Mouse (Mus musculus): Measurements from ENCODE around the gene Sh3pxd2a. TPM values are rescaled to one million over a fixed set of nuclear protein-coding genes. Genes with fewer than 3 reads are reported as not detected.

Gene Sh3pxd2a
- polyA plus RNA-seq (2014; fragmentation: Nextera tagmentation; extraction: Ambion mirVana) = 4.0 and 4.1 TPM in 2 replicates

GRCm38 (mm10) chr19:47464304-47465241 is at the start of gene Sh3pxd2a:
TSS of gene Sh3pxd2a (minus strand) at chr19:47464401.
- DNase-seq (ENCODE audit: low spot score, missing footprints) (peak; percentile 96), ATAC-seq (ENCODE audit: low FRiP score) (peak; percentile 91)
- peaks cover 15% of the 10 kb centered on the region for H3K4me1 ChIP-seq (ENCODE audit: control insufficient read depth, insufficient read depth, low read length)
- peak within 1 kb of the TSS; percentile 89 for H3K4me2 ChIP-seq
- peak within 1 kb of the TSS; percentile 85 for H3K9ac ChIP-seq (ENCODE audit: low read length)
- WGBS = 1% methylated on average over 49 of the region's 70 CpGs
- peak within 1 kb of the TSS; percentile 70 for H3K4me3 ChIP-seq (ENCODE audit: low read depth, low read length)
- H3K27me3 ChIP-seq (ENCODE audit: control insufficient read depth, insufficient read depth, low read length) = peaks cover 4% of the 10 kb centered on the region; the same call in 1 of the 2 replicates
- H3K9me3 ChIP-seq (ENCODE audit: control insufficient read depth, low read length) = no peaks in the 10 kb centered on the region
- H3K27ac ChIP-seq (ENCODE audit: low read depth, low read length) = peak within 1 kb of the TSS; percentile 77
- no peaks in the 10 kb centered on the region for H3K36me3 ChIP-seq (ENCODE audit: control insufficient read depth, insufficient read depth, low read length)

GRCm38 (mm10) chr19:47513618-47513897 is 49.4 kb upstream of the Sh3pxd2a start:
- peaks cover 7% of the 10 kb centered on the region; the same call in 1 of the 2 replicates for H3K4me1 ChIP-seq (ENCODE audit: control insufficient read depth, insufficient read depth, low read length)
- ATAC-seq (ENCODE audit: low FRiP score) = no peak
- H3K27me3 ChIP-seq (ENCODE audit: control insufficient read depth, insufficient read depth, low read length) = no peaks in the 10 kb centered on the region
- H3K4me3 ChIP-seq (ENCODE audit: low read depth, low read length) = no peak overlapping the region
- WGBS = 72% methylated on average over 4 of the region's 4 CpGs
- no peaks in the 10 kb centered on the region for H3K9me3 ChIP-seq (ENCODE audit: control insufficient read depth, low read length)
- no peak overlapping the region for H3K4me2 ChIP-seq
- no peak for DNase-seq (ENCODE audit: low spot score, missing footprints)
- H3K36me3 ChIP-seq (ENCODE audit: control insufficient read depth, insufficient read depth, low read length) = peaks cover 3% of the 10 kb centered on the region; the same call in 1 of the 2 replicates
- no peak overlapping the region for H3K9ac ChIP-seq (ENCODE audit: low read length)
- H3K27ac ChIP-seq (ENCODE audit: low read depth, low read length) = no peak overlapping the region

GRCm38 (mm10) chr19:47512794-47513617 is 48.8 kb upstream of the Sh3pxd2a start:
- WGBS = 87% methylated on average over 21 of the region's 21 CpGs
- H3K4me2 ChIP-seq = no peak overlapping the region
- no peak overlapping the region for H3K9ac ChIP-seq (ENCODE audit: low read length)
- ATAC-seq (ENCODE audit: low FRiP score) (no peak), DNase-seq (ENCODE audit: low spot score, missing footprints) (no peak)
- peaks cover 3% of the 10 kb centered on the region; the same call in 1 of the 2 replicates for H3K36me3 ChIP-seq (ENCODE audit: control insufficient read depth, insufficient read depth, low read length)
- no peaks in the 10 kb centered on the region for H3K27me3 ChIP-seq (ENCODE audit: control insufficient read depth, insufficient read depth, low read length)
- no peaks in the 10 kb centered on the region for H3K9me3 ChIP-seq (ENCODE audit: control insufficient read depth, low read length)
- no peak overlapping the region for H3K4me3 ChIP-seq (ENCODE audit: low read depth, low read length)
- H3K27ac ChIP-seq (ENCODE audit: low read depth, low read length) = no peak overlapping the region
- peaks cover 7% of the 10 kb centered on the region; the same call in 1 of the 2 replicates for H3K4me1 ChIP-seq (ENCODE audit: control insufficient read depth, insufficient read depth, low read length)

- DNase-seq (ENCODE audit: low spot score, missing footprints) (no peak), ATAC-seq (ENCODE audit: low FRiP score) (no peak)
- Histone ChIP-seq H3K9ac (ENCODE audit: low read length) (no peak overlapping the region), H3K4me1 (ENCODE audit: control insufficient read depth, insufficient read depth, low read length) (peaks cover 7% of the 10 kb centered on the region; the same call in 1 of the 2 replicates), H3K4me2 (no peak overlapping the region), H3K36me3 (ENCODE audit: control insufficient read depth, insufficient read depth, low read length) (peaks cover 3% of the 10 kb centered on the region; the same call in 1 of the 2 replicates), H3K4me3 (ENCODE audit: low read depth, low read length) (no peak overlapping the region), H3K27me3 (ENCODE audit: control insufficient read depth, insufficient read depth, low read length) (no peaks in the 10 kb centered on the region), H3K9me3 (ENCODE audit: control insufficient read depth, low read length) (no peaks in the 10 kb centered on the region), H3K27ac (ENCODE audit: low read depth, low read length) (no peak overlapping the region)
- WGBS = 79% methylated on average over 6 of the region's 6 CpGs
These were observed 47.8 kb upstream of the Sh3pxd2a start for GRCm38 (mm10) chr19:47511958-47512357.

- no peak overlapping the region for H3K9ac ChIP-seq (ENCODE audit: low read length)
- H3K36me3 ChIP-seq (ENCODE audit: control insufficient read depth, insufficient read depth, low read length) = peaks cover 3% of the 10 kb centered on the region; the same call in 1 of the 2 replicates
- no peaks in the 10 kb centered on the region for H3K9me3 ChIP-seq (ENCODE audit: control insufficient read depth, low read length)
- H3K4me1 ChIP-seq (ENCODE audit: control insufficient read depth, insufficient read depth, low read length) = peaks cover 7% of the 10 kb centered on the region; the same call in 1 of the 2 replicates
- H3K27ac ChIP-seq (ENCODE audit: low read depth, low read length) = no peak overlapping the region; the same call in 1 of the 2 replicates
- 76% methylated on average over 7 of the region's 7 CpGs for WGBS
- no peak overlapping the region for H3K4me2 ChIP-seq
- no peak for DNase-seq (ENCODE audit: low spot score, missing footprints)
- no peak for ATAC-seq (ENCODE audit: low FRiP score)
- H3K27me3 ChIP-seq (ENCODE audit: control insufficient read depth, insufficient read depth, low read length) = no peaks in the 10 kb centered on the region
- no peak overlapping the region for H3K4me3 ChIP-seq (ENCODE audit: low read depth, low read length)
These were observed 47.1 kb upstream of the Sh3pxd2a start for GRCm38 (mm10) chr19:47511294-47511675.

- peaks cover 7% of the 10 kb centered on the region; the same call in 1 of the 2 replicates for H3K4me1 ChIP-seq (ENCODE audit: control insufficient read depth, insufficient read depth, low read length)
- no peak overlapping the region; the same call in 1 of the 2 replicates for H3K4me2 ChIP-seq
- H3K36me3 ChIP-seq (ENCODE audit: control insufficient read depth, insufficient read depth, low read length) = peaks cover 3% of the 10 kb centered on the region; the same call in 1 of the 2 replicates
- peak overlapping the region; percentile 35; the same call in 1 of the 2 replicates for H3K27ac ChIP-seq (ENCODE audit: low read depth, low read length)
- no peak overlapping the region for H3K4me3 ChIP-seq (ENCODE audit: low read depth, low read length)
- no peak for ATAC-seq (ENCODE audit: low FRiP score)
- H3K9ac ChIP-seq (ENCODE audit: low read length) = peak overlapping the region; percentile 49
- no peaks in the 10 kb centered on the region for H3K9me3 ChIP-seq (ENCODE audit: control insufficient read depth, low read length)
- H3K27me3 ChIP-seq (ENCODE audit: control insufficient read depth, insufficient read depth, low read length) = no peaks in the 10 kb centered on the region
- 30% methylated on average over 25 of the region's 25 CpGs for WGBS
- peak; percentile 89 for DNase-seq (ENCODE audit: low spot score, missing footprints)
These were observed 46.5 kb upstream of the Sh3pxd2a start for GRCm38 (mm10) chr19:47510473-47511293.

GRCm38 (mm10) chr19:47510135-47510472 is 45.9 kb upstream of the Sh3pxd2a start:
- no peak overlapping the region for H3K4me2 ChIP-seq
- ATAC-seq (ENCODE audit: low FRiP score) = no peak
- H3K4me1 ChIP-seq (ENCODE audit: control insufficient read depth, insufficient read depth, low read length) = peaks cover 7% of the 10 kb centered on the region; the same call in 1 of the 2 replicates
- WGBS = 90% methylated on average over 7 of the region's 7 CpGs
- no peak overlapping the region for H3K9ac ChIP-seq (ENCODE audit: low read length)
- no peaks in the 10 kb centered on the region for H3K9me3 ChIP-seq (ENCODE audit: control insufficient read depth, low read length)
- no peaks in the 10 kb centered on the region for H3K27me3 ChIP-seq (ENCODE audit: control insufficient read depth, insufficient read depth, low read length)
- H3K27ac ChIP-seq (ENCODE audit: low read depth, low read length) = no peak overlapping the region
- 0 out of 2 replicates have a peak, but pooled peaks cover 3% of the 10 kb centered on the region for H3K36me3 ChIP-seq (ENCODE audit: control insufficient read depth, insufficient read depth, low read length)
- H3K4me3 ChIP-seq (ENCODE audit: low read depth, low read length) = no peak overlapping the region
- DNase-seq (ENCODE audit: low spot score, missing footprints) = no peak

GRCm38 (mm10) chr19:47508771-47509281 is 44.6 kb upstream of the Sh3pxd2a start:
- Histone ChIP-seq H3K36me3 (ENCODE audit: control insufficient read depth, insufficient read depth, low read length) (no peaks in the 10 kb centered on the region), H3K9ac (ENCODE audit: low read length) (no peak overlapping the region), H3K4me1 (ENCODE audit: control insufficient read depth, insufficient read depth, low read length) (peaks cover 7% of the 10 kb centered on the region; the same call in 1 of the 2 replicates), H3K9me3 (ENCODE audit: control insufficient read depth, low read length) (no peaks in the 10 kb centered on the region), H3K4me2 (no peak overlapping the region), H3K27ac (ENCODE audit: low read depth, low read length) (no peak overlapping the region), H3K4me3 (ENCODE audit: low read depth, low read length) (no peak overlapping the region), H3K27me3 (ENCODE audit: control insufficient read depth, insufficient read depth, low read length) (no peaks in the 10 kb centered on the region)
- DNase-seq (ENCODE audit: low spot score, missing footprints) (no peak), ATAC-seq (ENCODE audit: low FRiP score) (no peak)
- WGBS = 88% methylated on average over 5 of the region's 5 CpGs
